Mouse (Mus musculus) lung, postnatal 0 days (tissue): ENCODE data around the gene Mgst3.

Source experiments
- CTCF ChIP-seq: IDR thresholded peaks from 2 replicates; pipeline ENCODE4 v1.5.1; 2016; ENCODE audit warnings: antibody characterized with exemption, mild to moderate bottlenecking
- EP300 ChIP-seq: IDR thresholded peaks from 2 replicates; pipeline ENCODE4 v1.6.1; 2016; ENCODE audit warnings: antibody characterized with exemption, mild to moderate bottlenecking, control low read depth

DNA sequence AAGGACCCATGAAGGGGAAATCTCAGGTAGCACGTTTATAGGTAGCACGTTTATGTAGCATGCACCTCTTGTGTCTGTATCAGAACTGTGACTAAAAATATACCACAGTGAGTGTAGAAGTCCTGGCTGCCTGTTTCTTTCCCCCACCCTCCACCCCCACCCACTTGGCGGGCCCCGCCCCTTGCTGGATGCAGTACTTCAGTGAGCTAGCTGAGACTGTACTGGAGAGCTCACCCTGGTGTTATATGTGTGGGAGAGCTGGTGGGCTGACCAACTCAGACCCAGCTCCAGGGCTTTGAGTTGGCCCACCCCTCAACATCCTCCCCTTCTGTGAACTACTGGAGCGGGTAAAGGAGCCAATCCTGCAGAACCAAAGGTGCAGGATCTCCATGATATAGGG, 31.9 kb upstream of the Mgst3 start:
- no peak for TF ChIP-seq CTCF
- no peak for TF ChIP-seq EP300
